Mouse (Mus musculus): ENCODE measurements around the gene Wdr44.
"Not testable (repeated sequence)": the region's sequence is repeated elsewhere in the genome, so short reads cannot be mapped to it uniquely, and the experiment has no call there.

Gene Wdr44

DNA sequence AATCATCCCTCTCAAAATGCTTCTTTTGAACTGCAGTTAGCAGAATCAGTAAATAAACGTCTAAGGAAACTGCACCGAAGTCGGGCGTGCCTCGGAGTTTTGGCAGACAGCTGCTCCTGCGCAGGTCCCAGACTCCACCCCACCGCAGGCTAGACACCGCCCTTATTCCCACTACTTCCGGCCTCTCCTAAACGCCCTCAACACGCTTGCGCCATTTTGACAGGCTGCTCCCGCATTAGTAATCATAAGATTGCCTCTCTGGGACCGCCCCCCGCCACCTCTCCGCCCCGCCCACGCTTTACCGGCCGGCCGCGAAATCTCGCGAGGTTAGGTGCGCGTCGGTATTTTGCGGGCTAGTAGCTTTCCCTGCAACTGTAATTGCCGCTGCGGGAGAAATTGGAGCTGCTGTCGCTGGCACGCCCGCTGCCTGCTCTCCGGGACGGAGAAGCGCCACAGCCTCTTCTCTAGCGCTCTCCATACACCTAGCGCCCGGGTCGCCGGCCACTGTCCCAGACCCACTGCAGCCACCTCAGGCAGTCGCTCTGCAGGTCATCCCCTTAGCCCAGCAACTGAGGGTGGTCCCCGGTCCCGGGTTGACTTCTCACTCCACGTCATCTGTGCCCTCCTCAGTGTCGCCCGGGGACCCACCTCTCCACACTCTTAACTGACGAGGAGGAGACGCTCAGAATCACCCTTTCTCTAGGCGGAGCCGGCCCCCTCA, at the start of gene Wdr44:
TSS of gene Wdr44 (plus strand) at position 330 of the 721 bp plus-strand sequence.
- peak; percentile 89 for DNase-seq

DNA sequence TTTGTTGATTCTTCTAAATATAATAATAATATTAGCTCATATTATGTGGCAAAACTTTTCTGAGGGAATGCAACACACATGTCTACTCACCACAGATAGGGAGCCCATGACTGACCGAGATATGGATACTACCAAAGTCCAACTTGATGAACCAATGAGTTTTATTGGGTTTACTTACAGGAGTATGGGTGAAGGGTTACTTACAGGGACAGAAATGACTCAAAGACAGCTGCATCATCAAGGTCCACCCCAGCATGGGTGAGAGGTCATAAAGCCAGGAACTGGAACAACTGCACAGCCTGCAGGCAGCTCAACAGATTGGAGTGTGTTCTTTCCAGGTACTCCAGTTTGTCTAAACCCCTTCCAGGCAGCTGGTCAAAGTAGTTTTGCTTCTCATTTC, 44.5 kb upstream of the Wdr44 start:
- DNase-seq: no peak

DNA sequence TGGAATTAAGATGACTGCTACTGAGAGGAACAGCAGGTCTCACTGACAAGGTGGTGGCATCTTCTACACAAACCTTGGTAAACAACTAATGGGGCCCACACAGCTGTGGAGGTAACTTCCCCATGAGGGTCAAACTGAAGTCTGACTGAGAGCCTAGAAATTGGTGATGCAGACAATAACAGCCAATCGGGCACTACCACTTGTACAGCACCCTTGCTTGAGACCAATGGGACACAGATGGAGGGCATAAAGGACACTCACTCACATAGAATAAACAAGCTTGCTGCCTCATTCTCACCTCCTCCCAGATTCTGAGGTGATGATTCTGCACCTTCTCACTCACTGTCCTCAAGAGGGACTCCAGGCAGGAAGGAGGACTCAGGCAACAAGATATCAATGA, 30.6 kb upstream of the Wdr44 start:
- no peak for DNase-seq

DNA sequence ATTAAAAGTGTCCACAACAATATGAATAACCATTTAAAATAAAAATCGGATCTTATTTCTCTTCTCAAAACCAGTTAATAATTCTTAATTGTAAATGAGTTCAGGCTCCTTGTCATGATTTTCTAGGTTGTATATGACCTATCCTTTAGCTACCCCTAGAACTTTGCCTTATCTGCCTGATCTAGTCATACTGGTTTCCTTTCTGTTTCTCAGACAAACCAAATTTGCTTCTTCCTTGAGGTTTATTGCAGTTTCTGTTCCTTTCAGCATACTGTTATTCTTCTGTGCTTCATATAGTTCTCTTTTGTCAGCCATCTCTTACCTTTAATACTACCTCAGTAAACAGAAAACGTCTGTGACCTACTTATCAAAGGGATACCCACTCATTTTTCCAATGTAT, 19.7 kb upstream of the Wdr44 start:
- DNase-seq: no peak

DNA sequence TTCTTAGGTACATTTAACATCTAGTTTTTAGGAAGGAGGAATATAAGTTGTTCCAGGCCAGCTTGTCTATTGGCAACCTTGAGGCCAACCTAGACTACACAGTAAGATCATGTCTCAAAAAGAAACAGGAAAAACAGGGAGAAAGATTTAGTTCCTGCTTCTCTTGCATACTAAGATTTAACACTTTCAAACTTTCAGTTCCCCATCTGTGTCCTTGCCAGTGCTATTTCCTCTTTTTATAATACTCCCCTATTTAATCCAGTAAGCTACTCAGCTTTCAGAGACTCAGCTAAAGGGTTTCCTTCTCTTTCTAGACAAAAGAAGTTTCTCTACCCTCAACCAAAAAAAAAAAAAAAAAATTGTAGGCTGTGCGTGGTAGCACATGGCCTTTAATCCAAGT, 17.4 kb upstream of the Wdr44 start:
- no peak for DNase-seq

DNA sequence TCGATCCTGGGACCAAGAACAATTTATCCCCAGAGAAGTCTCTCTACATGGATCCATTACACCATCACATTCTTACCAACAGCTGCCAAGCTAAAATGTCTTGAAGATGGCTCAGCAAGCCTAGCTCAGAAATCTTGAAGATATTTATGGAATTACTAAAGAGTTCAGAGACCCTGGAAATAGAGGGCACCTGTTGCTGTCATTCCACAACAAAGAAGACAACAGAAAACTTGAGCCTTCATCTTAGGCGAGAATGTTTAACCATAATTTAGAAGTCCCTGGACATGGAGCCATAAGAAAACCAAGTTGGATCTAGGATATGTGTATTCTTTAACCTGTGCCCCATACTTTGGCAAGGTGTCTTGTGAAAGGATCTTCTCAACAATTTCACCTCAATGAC, 16.3 kb upstream of the Wdr44 start:
- no peak for DNase-seq

DNA sequence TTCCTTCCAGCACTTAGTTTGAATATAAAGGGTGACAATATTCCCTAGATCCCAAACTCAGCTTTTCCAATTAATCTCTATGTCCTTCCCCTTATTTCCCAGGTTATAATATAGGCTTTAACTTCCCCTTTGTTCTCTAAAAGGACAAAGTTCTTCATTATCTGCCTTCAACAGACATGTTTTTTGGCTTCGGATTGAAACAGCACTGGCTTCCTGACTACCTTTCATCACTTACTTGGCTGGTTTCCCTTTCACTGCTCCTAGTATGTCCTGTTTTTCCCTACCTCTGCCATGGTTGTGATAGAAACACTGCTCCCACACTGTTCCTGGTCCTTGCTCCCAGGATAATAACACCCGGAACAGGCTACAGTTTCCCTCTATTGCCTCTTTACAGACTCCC, 15.3 kb upstream of the Wdr44 start:
- DNase-seq: no peak

DNA sequence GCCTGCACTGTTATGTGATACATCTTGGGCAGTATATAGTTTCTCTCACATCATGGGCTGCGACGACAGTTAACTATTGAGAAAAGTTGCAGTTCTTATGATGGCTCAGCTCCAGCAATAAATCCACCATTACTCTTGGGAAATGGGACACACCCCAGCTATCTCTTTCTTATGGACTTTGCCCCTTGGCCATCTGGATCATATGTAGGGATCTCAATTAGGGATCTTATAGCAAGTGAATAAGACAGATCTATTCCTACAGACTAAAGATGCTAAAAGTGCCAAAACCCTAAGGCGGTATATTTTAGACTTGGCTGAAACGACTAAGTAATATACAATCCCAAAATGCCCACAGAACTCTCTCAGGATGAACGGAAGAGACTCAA, 522 bp upstream of the Wdr44 start:
- DNase-seq: peak; percentile 6

DNA sequence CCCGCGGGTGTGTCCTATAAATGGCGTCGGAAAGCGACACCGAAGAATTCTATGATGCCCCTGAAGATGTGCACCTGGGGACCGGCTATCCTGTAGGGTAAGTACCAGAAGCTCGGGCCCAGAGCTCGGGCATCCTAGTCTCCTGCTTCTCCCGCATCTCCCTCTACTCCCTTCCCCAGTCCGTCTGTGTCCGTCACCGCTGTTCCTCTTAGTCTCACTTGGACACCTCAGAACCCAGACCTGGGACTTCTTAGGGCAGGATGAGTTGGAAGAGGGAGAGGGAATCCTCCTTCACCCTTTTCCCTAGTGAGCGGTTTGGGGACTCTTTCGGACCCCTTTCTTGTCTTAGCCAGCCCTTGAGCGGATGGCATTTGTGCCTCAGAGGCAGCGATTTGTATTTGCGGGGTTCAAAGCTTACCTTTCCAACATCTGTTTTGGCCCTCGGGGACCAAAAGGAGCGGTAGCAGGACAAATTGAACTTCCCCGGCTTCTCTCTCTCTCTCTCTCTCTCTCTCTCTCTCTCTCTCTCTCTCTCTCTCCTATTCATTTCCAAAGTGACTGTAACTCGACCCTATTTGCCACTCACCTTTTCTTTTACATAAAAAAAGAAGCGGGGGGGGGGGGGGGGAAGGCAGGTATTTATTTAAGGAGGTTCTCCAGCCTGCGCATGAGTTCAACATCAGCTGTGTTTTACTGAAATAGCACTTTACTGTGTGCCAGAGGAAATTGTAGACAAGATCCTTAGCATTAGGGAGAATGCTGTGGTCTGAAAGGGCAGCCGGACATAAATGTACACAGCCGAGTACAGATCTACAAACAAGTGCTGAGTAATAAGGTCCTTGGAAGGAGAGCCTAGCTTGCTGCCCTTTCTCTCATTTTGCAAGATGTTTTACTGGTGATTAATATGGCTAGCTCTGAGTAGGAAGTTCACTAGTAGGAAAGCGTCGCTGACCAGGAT, 871 bp downstream of the Wdr44 start:
- DNase-seq: no peak

DNA sequence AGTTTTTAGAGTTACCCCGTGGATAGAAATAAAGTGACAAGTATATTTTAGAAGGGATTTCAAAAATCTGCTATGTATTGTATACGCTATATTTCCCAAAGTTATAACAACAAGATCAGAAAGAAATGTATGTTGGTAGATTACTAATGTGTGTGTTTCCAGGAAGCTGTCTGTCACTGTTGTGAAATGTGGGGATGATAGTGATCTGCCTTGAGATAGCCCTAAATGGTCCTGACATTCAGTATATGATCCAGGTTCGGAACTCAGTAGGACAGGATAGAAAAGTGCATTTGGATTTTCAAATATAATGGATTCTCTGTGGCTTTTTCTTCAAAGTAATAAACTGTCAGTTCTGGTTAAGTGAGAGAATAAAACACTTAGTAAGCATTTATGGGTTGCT, 1.7 kb downstream of the Wdr44 start:
- DNase-seq: no peak

DNA sequence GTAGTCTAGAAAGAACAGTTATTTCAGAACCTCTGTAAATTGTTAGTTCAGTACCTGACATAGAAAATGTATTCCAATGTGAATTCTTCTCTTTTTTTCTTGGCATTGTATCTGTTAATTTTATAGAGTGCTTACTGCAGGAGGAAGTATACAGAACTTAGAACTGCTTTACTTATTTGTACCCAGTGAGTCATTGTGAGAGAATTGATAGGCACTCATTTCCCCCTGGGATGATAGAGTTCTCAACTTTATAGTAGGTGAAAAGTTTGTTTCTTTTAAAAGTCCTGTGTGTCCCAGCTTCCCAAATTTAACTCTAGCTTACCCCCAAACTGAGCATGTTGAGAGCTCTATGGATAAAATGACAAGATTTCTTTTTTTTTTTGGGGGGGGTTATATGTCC, 2.3 kb downstream of the Wdr44 start:
- no peak for DNase-seq

DNA sequence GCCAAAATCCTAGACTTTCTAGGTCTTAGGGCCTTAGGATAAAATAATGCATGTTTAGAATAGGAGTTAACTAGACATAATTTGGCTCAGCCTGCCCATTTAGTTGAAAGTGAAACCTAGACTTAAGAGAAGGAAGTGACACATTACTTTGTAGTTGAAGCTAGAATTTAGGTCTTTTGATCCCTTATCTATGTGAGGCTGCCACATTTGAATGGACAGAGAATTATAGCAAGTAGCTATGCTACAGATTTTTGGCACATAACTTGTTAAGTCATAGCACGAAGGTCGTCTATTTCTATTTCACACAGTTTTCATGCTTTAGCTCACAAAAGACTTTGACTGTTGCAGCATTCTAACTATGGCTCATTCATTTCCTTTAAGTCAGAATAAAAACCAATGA, 4.5 kb downstream of the Wdr44 start:
- no peak for DNase-seq

DNA sequence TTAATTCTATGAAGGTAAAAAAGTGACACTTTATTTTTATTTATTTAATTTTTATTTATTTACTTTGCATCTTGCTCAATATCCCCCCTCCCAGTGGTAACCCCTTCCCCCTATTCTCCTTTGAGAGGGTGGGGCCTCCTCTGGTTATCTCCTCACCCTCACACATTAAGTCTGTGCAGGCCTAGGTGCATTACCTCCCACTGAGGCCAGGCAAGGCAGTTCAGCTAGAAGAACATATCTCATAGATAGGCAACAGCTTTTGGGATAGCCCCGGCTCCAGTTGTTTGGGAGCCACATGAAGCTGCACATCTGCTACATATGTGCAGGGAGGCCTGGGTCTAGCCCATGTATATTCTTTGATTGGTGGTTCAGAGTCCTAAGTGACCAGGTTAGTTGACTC, 6.2 kb downstream of the Wdr44 start:
- no peak for DNase-seq

DNA sequence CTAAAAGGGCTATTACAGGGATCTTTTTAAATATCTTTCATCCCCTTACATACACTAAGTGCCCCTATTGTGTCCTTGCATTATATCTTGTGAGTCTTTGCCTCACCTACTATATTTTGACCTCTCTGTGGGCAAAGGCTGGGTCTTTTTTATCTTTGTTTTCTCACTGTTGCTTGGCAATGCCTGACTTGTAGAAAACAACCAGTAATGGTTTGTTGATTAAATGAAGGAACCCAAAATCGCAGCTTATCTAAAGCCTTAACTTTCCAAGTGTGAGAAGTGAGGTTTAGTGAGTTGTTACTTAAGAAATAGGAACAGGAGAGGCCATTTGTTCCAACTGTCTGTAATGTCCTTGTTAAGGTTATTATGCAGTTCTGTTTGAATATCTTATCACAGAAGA, 24.4 kb downstream of the Wdr44 start:
- DNase-seq: no peak

DNA sequence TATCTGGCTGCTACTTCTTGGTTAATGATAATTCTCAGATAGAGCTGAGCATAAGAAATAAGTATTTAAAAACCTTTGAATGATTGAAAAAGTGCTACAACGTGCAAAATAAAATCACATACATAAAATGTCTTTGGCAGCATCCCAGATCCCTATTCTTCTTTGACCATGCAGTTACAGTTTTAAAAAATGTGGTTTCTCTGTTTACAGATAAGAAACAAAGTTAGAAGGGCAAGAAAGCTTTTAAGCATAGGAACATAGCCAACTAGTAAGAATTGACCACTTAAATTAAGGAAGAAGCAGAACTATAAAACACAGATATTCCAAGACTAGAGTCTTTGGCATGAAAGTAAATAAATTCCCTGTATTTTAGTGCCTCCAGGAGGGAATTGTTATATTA, 34.6 kb downstream of the Wdr44 start:
- DNase-seq: no peak

DNA sequence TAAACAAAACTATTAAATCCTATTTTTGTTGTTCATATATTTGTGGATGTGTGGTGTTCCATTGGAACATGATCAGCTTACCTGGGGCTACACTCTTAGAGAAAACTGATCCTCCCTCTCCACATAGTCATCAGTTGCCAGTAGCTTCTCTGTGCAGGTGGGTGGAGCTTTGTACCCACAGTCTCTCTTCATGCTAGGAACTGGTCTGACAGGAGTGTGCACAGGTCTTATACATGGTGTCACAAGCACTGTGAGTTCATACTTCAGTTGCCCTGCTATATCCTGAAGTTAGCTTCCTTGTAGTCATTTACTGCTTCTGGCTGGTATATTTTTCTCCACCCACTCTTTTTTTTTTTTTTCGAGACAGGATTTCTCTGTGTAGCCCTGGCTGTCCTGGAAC, 61.8 kb downstream of the Wdr44 start:
- DNase-seq: no peak

DNA sequence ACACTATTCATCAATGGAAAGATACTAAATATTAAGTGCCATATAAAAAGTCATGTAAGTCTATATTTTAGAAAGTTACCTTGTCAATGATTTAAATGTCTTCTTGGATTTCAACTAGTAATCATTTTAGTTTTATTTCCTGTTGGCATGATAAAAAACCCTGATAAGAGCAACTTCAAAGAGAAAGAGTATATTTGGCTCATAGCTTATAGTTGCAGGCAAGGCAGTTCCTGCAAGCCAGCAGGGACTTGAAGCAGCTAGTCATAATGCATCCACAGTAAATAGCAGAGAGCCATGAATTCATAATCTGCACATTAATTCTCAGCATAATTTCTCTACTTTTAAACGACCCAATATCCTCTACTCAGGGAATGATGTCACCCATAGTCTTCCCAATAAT, 75.0 kb downstream of the Wdr44 start:
- no peak for DNase-seq

DNA sequence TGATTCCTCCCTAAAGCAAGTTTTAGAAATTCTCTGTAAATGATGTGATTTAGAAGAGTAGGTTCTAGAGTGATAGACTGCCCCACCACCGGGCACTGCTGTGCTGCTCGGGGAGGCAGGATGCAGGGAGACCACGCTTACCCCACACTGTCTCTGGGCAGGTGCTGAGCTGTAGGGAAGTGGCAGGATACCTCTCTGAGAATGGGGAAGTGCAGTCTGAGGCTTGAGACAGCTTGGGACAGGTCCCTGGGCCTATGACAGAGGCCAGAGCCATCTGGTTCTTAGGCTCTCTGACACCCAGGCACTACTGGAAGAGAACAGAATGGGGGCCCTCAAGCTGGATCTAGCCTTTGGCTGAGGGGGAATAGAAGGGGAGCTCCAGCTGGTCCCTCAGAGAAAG, 114.3 kb downstream of the Wdr44 start:
- DNase-seq: no peak

DNA sequence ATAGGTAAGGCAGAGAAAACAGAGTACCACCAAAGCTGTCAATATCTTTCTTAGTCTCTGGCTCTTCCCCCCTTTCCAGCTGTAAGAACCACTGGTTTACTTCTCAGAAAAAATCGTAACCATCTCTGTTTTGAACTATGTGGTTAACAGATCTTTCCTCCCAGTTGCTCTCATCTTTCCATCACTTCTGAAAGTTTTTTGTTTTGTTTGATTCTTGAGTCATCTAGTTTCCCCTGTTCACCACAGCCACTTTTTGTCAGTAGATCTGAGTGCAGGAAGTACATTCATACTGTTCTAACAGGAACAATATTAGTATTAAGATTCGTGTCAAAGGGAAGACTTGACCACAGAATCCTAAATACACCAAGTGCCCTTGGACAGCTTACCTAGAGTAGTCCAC, 117.5 kb downstream of the Wdr44 start:
- no peak for DNase-seq

DNA sequence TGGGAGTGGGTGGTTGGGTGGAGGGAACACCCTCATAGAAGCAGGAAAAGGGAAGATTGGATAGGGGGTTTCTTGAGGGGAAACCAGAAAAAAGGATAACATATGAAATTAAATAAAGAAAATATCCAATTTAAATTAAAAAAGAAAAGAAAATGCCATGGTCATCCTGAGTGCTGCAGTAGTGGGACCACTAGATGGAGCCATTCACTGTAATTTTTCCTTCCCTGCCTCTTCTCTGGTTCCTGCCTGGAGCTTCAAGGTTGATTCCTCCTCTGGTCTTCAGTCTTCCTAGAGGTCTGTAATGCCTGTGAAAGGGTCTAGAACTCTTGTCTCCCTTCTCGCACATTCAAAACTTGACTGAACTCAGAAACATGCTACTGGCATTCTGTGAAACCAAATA, 120.4 kb downstream of the Wdr44 start:
- DNase-seq: not testable (repeated sequence)

DNA sequence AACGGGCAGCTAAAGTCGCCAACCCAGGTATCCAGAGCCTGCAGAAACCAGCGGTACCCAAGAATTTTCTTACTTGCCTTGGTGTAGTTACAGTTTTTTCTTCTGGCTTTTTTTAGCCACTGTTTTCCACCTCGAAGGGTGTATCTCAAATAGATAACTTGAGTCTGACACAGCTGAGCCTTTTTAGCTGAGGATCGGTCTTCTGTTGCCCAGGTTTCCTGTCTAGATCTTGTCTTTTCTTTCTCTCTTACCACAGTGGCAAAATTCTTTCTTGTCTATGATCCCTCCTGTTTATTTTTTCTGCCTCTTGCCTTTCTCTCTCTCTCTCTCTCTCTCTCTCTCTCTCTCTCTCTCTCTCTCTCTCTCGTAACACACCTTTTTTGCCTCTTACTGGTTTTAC, 130.0 kb downstream of the Wdr44 start:
- not testable (repeated sequence) for DNase-seq

DNA sequence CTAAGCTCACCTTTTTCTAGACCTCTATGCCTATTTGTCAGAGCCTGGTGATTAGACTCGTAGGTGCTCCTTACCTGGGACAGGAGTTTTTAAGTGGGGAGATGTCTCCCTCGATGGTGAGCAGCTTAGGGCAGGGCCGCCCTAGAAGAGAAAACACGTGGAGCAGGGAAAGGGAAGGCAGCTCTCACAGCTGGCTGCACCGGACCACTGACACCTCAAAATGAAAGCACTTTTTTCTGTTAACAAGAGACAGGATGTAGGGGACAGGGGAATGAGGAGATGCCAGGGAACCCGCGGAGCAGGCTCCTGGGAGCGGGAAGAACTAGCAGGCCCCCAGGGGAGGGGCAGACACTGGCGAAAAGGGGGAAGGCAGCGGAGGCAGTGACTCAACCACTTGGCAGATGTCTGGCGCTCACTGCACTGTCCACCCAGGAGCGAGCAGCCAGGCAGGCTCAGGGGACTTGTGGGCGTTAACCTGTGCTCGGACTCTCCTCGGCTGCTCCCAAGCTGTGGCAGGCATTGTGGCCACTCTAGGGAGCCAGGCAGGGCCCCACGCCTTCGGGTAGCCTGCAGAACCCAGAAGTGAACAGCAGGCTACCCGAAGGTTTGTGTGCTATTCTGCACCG, 130.7 kb downstream of the Wdr44 start:
- no peak for DNase-seq

DNA sequence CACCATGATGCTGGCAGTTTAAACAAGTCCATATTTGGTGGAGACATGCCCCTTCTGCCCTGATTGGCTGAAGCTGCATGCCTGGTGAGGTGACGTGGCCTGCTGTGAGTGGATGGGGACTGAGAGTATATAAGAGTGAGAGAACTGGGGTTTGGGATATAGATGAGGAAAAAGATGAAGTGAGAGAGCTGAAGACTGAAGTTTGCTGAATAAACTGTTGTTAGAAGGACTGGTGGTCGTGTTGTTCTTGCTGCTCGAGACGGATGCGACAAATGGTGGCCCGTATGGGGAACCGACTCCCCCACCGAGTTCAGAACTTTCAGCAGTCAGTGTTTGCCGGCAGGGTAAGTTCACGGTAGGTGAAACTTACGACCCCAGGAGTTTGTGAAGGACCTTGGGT, 140.9 kb downstream of the Wdr44 start:
- not testable (repeated sequence) for DNase-seq

DNA sequence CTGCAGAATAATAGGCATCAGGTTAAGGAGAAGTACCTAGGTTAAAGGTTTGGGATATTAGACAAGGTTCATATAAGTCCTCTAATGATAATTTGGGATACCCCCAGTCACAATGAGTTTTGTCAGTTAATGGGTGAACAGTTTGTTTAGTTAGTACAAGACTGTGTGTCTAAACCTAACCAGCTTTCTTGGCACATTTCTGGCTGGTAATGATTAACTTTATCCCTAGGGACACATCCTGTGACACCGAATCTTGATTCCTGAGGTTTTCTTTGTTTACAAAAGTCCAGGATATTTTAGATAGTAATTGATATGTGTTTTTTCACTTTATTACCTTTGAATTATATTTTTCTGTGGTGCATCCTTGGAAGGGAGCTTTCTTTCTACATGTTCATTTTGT, 148.1 kb downstream of the Wdr44 start:
- no peak for DNase-seq

All from cerebellum, adult 11 months (tissue).